Mouse (Mus musculus): Measurements from ENCODE around the gene Anapc11. TPM values are rescaled to one million over a fixed set of nuclear protein-coding genes. Genes with fewer than 3 reads are reported as not detected.
A peak's percentile ranks its signal among the peaks of the same experiment; 100 is the strongest.

The Anapc11 gene
- total RNA-seq, 2 experiments from 2014 or later: 95.1 to 105 TPM

GRCm38 (mm10) chr11:120620195-120620594 lies 22.0 kb downstream of the Anapc11 start:
- no peak for DNase-seq
- intact Hi-C loops (cut with DNase I): no loop called here

DNA sequence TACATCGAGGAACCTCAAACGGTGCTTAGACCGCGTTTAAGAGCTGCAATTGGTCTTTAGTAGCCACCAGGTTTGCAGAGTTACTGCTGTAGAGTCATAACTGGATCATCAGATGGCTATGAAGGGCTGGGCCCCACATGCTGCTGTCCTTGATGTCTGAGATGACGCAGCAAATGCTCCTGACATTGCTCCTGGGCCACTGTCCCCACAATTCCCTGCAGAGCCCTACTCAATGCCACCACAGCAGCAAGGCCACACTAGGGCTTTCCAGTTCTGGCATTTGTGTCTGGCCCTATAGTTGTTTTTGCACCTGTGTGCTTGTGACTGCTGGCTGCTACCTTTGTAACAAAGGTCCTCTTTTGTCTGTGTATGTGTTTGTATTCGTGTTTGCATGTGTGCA lies 24.6 kb downstream of the Anapc11 start:
- intact Hi-C loops (cut with DNase I): no loop called here
- DNase-seq: no peak

DNA sequence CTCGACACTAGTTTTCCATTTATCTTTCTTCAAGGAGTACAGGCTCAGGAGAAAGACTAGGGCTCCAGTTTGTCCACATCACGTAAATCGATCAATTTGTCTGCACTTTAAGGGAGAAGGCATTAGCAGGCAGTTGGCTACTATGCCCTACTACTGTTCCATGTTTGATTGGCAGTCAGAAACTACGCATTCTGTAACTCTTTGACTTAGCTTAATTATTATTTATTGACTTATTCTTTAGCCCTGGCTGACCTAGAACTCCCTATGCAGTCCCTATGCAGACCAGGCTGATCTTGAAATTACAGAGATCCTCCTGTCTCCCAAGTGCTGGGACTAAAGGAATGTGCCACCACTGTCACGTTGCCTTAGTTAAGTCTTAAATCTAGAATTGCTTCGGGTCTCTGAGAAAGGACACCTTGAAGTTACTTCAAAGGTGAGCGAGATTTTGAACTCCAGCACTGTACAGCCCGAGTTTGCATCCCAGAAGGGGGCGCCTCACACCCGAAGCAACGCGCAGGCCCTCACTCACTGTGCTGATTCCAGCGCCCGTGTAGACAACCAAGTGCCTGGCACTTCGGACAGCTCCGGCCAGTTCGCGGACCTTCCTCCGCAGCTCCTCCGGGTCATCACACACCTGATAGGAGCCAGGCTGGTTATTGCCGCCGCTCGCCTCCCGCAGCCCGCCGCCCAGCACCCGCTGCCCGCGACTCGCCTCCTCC lies 25.9 kb downstream of the Anapc11 start:
- peak; percentile 74 to 82 for DNase-seq
- intact Hi-C loops (cut with DNase I): loop anchor here (1.0 kb wide), 1 partner anchor 88 kb away; no protein-coding TSS in a partner anchor

DNA sequence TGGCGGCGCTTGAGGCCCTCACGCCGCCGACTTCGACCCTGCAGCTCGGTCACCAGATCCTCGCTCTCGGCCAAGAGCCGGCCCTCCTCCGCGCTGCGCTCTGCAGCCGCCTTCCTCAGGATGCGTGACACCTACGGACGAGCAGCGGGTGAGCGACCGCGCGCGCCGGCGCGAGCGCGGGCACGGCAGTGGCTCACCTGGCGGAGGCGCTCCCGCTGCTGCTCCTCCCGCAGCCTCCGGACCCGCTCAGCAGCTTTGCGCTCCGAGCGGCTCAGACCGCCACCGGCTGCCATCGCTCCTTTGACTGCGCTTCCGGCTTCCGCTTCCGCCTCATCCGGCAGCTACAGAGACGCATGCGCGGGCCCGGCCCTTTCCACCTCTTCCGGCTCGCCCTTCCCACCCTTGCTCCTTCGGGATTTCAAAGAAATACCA lies 26.5 kb downstream of the Anapc11 start:
- intact Hi-C loops (cut with DNase I): loop anchor here (1.0 kb wide), 1 partner anchor 88 kb away; no protein-coding TSS in a partner anchor
- peak; percentile 89 to 92 for DNase-seq

DNA sequence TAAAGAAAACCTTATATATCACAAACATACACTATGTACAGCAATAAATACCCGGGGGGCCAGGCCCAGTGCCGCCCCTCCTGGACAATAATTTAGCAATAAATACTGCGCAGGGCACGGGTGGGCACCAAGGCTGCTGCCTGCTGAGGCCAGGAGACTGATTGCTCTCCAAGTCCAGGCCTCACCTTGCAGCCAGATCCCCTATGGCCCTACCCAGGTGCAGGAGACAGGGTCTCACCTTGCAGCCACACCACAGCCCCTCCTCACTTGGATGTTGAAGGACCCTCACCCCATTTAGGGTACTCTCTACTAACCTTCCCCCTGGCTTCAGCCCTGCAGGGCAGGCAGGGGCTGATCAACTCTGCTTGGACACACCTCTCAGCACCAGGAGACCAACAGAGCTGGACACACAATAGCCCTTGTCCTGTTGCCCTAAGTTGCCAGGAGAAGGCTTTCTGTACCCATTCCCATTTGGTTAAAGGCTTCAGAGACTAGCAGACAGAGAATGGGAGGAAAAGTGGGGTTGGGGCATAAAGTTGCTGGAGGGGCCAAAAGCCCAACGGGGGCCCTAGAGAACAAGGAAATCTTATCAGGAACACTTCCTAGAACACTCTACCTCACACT lies 27.0 kb downstream of the Anapc11 start, which contains the start of gene Sirt7:
TSS of gene Sirt7 (minus strand) at position 89 of the 624 bp plus-strand sequence.
- DNase-seq: no peak

DNA sequence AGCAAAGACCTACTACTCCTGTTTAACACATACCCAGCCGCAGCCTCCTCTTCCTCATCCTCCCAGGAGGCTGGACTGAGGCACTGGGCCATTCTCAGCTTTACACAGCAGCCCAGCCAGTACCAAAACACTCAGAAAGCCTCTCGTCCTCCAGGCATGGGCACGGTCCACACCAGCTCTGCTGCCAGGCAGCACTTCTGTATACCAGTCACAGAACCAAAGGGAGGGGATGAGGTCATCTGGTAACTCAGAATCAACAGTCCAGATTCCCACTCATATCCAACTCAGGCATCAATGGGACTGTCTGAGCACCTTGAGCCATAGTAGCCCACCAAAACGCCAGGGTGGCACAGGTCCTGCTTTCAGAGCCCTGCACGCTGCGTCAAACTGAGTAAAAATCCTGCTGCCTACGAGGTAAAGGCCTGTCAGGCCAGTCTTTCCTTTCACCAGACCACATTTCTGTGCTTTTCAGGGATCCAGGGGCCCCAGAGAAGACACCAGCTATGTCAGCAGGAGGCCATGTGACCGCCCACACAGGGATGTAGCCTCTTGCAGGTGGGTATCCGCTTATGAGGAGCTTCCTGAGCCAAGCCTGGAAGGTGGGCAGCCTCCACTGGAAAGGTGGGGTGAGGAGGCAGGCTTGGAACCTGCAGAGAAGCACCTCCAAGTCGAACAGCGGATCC lies 28.7 kb downstream of the Anapc11 start:
- DNase-seq: no peak
- intact Hi-C loops (cut with DNase I): no loop called here

More for the DNA sequence above, 27.0 kb downstream of the Anapc11 start, which contains the start of gene Sirt7:
- intact Hi-C loops (cut with DNase I): no loop called here

GRCm38 (mm10) chr11:120627468-120628300 lies 29.5 kb downstream of the Anapc11 start:
- intact Hi-C loops (cut with DNase I): no loop called here
- DNase-seq: no peak

DNA sequence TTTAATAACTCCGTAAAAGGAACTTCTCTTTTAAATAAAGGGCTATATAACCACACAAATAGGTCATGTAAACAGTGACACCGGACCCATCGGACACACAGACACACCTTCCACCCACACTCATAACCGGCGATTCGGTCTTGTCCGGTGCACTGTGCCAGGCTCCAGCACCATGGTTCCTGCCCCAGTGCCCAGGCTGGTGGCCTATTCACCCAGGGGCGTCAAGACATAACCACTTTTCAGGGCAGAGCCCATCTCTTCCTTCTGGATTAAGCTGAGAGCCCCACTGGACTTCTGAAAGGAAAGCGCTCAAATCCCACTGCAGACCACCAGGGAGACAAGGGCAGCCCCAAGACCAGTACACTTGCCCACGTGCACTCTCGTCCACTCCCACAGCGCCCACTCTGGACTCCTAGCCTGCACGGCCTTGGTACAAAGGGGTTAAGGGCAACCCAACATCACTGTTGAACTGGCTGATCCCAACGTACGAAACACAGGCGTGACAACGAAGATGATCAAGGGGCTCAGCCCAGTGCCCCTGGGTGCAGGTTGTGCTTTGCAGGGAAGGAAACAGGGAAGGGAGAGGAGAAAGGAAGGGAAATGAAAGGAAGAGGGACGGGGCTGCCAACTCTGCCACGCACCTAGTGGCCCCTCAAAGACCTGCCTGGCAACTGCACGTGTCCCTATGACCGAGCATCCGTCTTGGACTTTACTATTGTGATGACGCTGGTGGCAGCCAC lies 30.6 kb downstream of the Anapc11 start:
- no peak for DNase-seq
- intact Hi-C loops (cut with DNase I): no loop called here

GRCm38 (mm10) chr11:120629341-120629730 lies 31.1 kb downstream of the Anapc11 start:
- intact Hi-C loops (cut with DNase I): no loop called here
- peak in 1 of 2 experiments; percentile 44 for DNase-seq

DNA sequence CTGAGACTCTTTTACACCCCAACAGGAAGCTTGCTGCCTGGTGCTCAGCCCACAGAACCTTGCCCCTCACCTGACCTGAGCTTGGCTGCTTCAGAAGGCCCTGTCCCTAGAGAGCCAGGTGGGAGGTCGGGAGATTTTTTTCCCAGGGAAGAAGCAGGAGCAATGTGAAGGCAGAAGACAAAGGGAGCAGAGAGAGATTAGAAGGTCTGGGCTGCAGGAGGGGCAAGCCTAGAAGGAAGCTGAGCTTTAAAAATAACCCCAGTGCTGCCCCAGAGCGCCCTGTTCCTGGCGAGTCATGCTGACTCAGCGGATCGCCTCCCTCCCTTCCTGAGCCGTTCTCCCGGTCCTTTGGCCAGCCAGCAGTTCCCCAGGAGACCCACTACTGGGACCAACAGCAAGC lies 31.7 kb downstream of the Anapc11 start:
- intact Hi-C loops (cut with DNase I): no loop called here
- peak; percentile 68 to 73 for DNase-seq

DNA sequence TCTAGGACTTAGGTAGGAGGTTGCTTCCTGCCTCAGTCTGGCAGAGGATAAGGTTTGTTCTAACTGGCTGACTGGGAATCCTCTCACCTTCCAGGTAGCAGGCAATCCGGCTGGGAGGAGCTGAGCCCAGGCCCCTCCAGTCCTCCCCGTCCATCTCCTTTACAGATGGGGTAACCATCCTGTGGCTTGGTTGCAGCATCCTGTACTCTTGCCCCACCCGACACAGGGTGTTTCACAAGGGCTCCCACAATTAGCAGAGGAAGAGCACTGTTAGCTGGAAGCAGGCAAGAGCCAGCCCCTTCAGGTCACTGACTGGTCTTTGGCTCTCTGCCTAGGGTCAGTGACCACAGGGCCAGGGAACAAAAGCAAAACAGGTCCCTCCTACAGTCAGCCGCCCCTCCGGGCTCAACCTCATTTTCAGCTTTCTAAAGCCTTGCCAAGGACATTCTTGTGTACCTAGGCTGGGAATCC lies 32.2 kb downstream of the Anapc11 start:
- DNase-seq: peak in 1 of 2 experiments; percentile 56
- intact Hi-C loops (cut with DNase I): no loop called here

DNA sequence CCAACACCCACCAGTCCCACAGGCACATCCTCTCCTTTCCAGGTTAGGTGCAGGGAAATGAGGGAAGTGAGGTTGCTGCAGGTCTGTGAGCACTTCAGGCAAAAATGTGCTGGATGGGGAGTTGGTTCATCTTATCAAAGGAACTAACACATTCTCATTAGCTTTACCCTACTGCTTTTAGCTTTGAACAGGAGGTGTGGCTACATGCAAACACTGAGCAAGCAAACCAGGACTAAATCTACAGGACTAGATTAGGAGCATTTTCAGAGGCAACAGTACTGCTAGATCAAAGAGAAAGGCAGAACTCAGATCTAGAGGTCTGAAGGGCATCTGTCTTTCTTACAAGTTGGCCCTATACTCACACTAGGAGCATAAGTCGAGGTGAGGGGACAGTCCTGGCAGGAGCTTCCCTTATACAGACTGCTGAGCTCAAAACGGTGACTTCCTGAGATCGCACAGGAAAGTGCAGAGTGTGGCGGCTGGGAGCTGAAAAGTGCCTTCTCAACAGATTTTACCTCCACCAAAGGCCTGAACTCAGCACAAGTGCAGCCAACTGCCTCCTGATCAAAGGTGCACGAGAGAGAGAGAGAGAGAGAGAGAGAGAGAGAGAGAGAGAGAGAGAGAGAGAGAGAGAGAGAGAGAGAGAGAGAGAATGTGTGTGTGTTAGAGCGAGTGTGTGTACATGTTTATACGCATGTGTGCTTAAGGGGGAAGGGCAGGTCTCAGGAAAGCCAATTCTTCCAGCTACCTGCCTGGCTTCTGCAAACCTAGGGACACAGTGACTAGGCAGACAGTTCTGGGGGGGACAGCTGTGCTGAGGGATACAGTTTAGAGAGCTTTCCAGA lies 32.9 kb downstream of the Anapc11 start:
- no peak for DNase-seq
- intact Hi-C loops (cut with DNase I): no loop called here

DNA sequence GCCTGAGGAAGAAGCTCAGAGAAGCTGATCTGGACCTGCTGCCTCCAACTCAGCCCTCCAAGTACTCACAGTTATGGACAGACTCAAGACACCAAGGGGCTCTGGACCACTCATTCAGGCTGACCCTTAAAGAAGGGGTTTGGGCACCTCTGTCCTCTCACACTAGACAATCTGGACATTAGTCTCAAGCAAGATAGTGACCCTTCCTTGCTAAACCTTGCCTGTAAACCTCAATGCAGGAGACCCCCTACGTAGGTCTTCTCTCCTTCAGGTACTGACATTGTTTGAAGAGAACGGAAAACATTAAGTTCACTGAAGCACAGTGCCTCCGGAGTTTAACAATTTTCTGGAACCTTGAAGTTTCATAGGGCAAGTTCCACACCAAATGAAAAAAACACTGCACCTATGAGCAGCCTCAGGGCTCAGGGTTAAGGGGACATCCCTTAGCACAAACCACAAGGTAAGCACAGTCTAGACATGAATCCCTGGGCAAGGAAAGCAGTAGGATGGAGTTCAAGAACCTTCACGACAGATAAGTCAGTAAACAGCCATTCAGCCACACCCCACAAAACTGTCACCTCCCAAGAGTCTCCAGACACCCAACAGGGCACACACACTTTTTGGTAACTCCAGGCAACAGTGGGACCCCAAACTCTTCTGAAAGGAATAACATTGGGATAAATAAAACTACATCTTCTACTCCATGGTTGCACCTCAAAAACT lies 33.7 kb downstream of the Anapc11 start:
- intact Hi-C loops (cut with DNase I): no loop called here
- no peak for DNase-seq

- DNase-seq: peak; percentile 78 to 80
- intact Hi-C loops (cut with DNase I): no loop called here
Measured at GRCm38 (mm10) chr11:120632559-120633519, 34.6 kb downstream of the Anapc11 start.

DNA sequence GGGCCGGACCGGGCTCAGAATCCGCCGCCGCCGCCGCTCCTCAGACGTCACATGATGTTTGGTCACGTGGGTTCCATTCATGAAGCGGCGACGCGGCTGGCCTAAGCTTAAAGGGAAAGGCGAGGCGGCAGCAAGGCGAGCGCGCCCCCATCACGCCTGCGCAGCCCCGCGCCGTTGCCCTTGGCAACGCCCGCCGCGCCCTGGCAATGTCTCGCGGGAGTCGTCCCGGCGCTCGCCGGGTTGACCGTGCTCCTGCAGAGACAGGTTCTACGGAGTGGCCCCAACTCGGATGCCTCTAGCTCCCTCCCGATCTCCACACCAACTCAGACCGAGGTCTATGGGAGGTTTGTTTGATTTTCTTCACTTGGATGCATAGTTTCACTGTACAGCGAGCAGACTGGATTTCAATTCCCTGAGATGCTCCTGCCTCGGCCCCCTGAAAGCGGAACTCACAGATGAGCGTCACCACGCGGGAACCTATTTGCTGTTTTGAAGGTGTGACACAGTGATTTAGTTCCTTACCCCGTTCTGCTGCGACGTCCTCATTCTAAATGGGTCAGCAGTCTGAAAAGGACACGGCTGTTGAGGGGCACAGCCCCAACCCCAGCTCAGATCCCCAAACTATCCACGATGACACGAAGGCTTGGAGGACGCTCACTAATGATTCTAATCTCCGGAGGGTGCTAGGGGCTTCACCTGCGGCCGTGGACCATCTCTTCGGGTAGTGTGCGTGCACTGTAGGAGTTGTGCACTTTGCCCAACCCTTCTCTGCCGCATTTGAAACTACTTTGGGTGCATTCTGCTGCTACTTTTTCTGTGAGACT lies 35.5 kb downstream of the Anapc11 start, which contains the start of gene Mafg:
TSS of gene Mafg (minus strand) at position 81 of the 824 bp plus-strand sequence.
- intact Hi-C loops (cut with DNase I): no loop called here

GRCm38 (mm10) chr11:120634810-120635209 lies 36.6 kb downstream of the Anapc11 start:
- intact Hi-C loops (cut with DNase I): no loop called here

More for the DNA sequence above, 35.5 kb downstream of the Anapc11 start, which contains the start of gene Mafg:
- DNase-seq: peak; percentile 95

More at GRCm38 (mm10) chr11:120634810-120635209, 36.6 kb downstream of the Anapc11 start:
- DNase-seq: no peak

All from heart, postnatal 10 days (tissue).